Mouse (Mus musculus) forebrain, embryonic 15.5 days (tissue): Measurements from ENCODE around the gene Gpr27. TPM values are rescaled to one million over a fixed set of nuclear protein-coding genes. Genes with fewer than 3 reads are reported as not detected.

ENCODE experiments used
- ATAC-seq: fragments of 200-750 bp; cut with Nextera tagmentation; replicated peaks from 2 replicates; pipeline ENCODE4 v1.8.0; 2017; ENCODE audit warnings: mild to moderate bottlenecking, moderate TSS enrichment, moderate library complexity
- H3K27ac ChIP-seq: fragments of 300-500 bp; sonication (generic); replicated peaks from 2 replicates; pipeline ENCODE4 v1.5.1; 2015; ENCODE audit warnings: mild to moderate bottlenecking, inconsistent platforms
- H3K27me3 ChIP-seq: fragments of 300-500 bp; sonication (generic); 2 replicates; pipeline ENCODE4 v1.6.1; 2015; ENCODE audit warnings: inconsistent platforms
- H3K36me3 ChIP-seq: fragments of 300-500 bp; sonication (generic); 2 replicates; pipeline ENCODE4 v1.6.1; 2015; ENCODE audit warnings: mild to moderate bottlenecking, inconsistent platforms
- H3K4me1 ChIP-seq: fragments of 300-500 bp; sonication (generic); 2 replicates; pipeline ENCODE4 v1.6.1; 2015; ENCODE audit warnings: inconsistent platforms
- H3K4me2 ChIP-seq: fragments of 300-500 bp; sonication (generic); replicated peaks from 2 replicates; pipeline ENCODE4 v1.6.1; 2015; ENCODE audit warnings: mild to moderate bottlenecking, inconsistent platforms
- H3K4me3 ChIP-seq: fragments of 300-500 bp; sonication (generic); 2 replicates; pipeline ENCODE4 v1.5.1; 2015; ENCODE audit warnings: mild to moderate bottlenecking, inconsistent platforms
- H3K9ac ChIP-seq: fragments of 300-500 bp; sonication (generic); replicated peaks from 2 replicates; pipeline ENCODE4 v1.6.1; 2015; ENCODE audit warnings: mild to moderate bottlenecking, inconsistent platforms
- H3K9me3 ChIP-seq: fragments of 300-500 bp; sonication (generic); 2 replicates; pipeline ENCODE4 v1.6.1; 2016; ENCODE audit warnings: inconsistent platforms
- WGBS: fragments of 180-500 bp; shearing (Covaris S2); methylation state at CpG from one replicate; pipeline ENCODE4 v1.1.7; 2015; ENCODE audit warnings: mixed read lengths; 5-methylcytosine and 5-hydroxymethylcytosine counted together
- polyA plus RNA-seq: library from polyadenylated mRNA; unstranded; fragments of >200 nt; fragmentation: Nextera tagmentation; extraction: Ambion mirVana; gene quantifications from 2 replicates; pipeline ENCODE4 v1.2.1, GENCODE M21; 2015

Gpr27 gene
- polyA plus RNA-seq, 1 experiment from 2014 or later: 24.2 TPM

- Histone ChIP-seq H3K9me3 (no peaks in the 10 kb centered on the region), H3K4me3 (no peak overlapping the region), H3K27ac (no peak overlapping the region), H3K36me3 (no peaks in the 10 kb centered on the region), H3K4me2 (no peak overlapping the region), H3K27me3 (no peaks in the 10 kb centered on the region), H3K9ac (no peak overlapping the region), H3K4me1 (no peaks in the 10 kb centered on the region)
- 95% methylated on average over 5 of the region's 5 CpGs for WGBS
- no peak for ATAC-seq
Observed at GRCm38 (mm10) chr6:99683974-99684373, 8.5 kb upstream of the Gpr27 start.

GRCm38 (mm10) chr6:99684899-99685298 lies 7.6 kb upstream of the Gpr27 start:
- 60% methylated on average over 5 of the region's 5 CpGs for WGBS
- Histone ChIP-seq H3K36me3 (no peaks in the 10 kb centered on the region), H3K4me3 (no peak overlapping the region), H3K27me3 (no peaks in the 10 kb centered on the region), H3K27ac (no peak overlapping the region), H3K4me1 (no peaks in the 10 kb centered on the region), H3K4me2 (no peak overlapping the region), H3K9me3 (no peaks in the 10 kb centered on the region), H3K9ac (no peak overlapping the region)
- ATAC-seq: no peak

- H3K4me1 ChIP-seq: peaks cover 11% of the 10 kb centered on the region
- peaks cover 4% of the 10 kb centered on the region; the same call in 1 of the 2 replicates for H3K27me3 ChIP-seq
- H3K4me2 ChIP-seq: no peak overlapping the region
- H3K27ac ChIP-seq: no peak overlapping the region
- H3K4me3 ChIP-seq: no peak overlapping the region
- no peak overlapping the region for H3K9ac ChIP-seq
- no peaks in the 10 kb centered on the region for H3K9me3 ChIP-seq
- H3K36me3 ChIP-seq: no peaks in the 10 kb centered on the region
- no peak for ATAC-seq
- 88% methylated on average over 6 of the region's 6 CpGs for WGBS
Observed at GRCm38 (mm10) chr6:99688513-99688912, 4.0 kb upstream of the Gpr27 start.

- Histone ChIP-seq H3K4me2 (peak overlapping the region; percentile 87), H3K36me3 (no peaks in the 10 kb centered on the region), H3K27me3 (peaks cover 10% of the 10 kb centered on the region; the same call in 1 of the 2 replicates), H3K4me1 (peaks cover 29% of the 10 kb centered on the region), H3K9me3 (no peaks in the 10 kb centered on the region), H3K27ac (peak overlapping the region; percentile 88), H3K4me3 (peak overlapping the region; percentile 61), H3K9ac (peak overlapping the region; percentile 78)
- WGBS: 6% methylated on average over 25 of the region's 25 CpGs
- ATAC-seq: peak; percentile 36
Observed at GRCm38 (mm10) chr6:99691666-99692205, 743 bp upstream of the Gpr27 start.

GRCm38 (mm10) chr6:99692916-99693841 lies 700 bp downstream of the Gpr27 start:
- peak overlapping the region; percentile 87 for H3K4me2 ChIP-seq
- H3K4me3 ChIP-seq: peak overlapping the region; percentile 61
- peaks cover 10% of the 10 kb centered on the region; the same call in 1 of the 2 replicates for H3K27me3 ChIP-seq
- no peaks in the 10 kb centered on the region for H3K36me3 ChIP-seq
- under 1% methylated on average over 105 of the region's 110 CpGs for WGBS
- H3K27ac ChIP-seq: peak overlapping the region; percentile 88
- ATAC-seq: 0 out of 2 replicates have a peak, but pooled peaks have one; percentile 17
- H3K9me3 ChIP-seq: no peaks in the 10 kb centered on the region
- peak overlapping the region; percentile 78 for H3K9ac ChIP-seq
- H3K4me1 ChIP-seq: peaks cover 29% of the 10 kb centered on the region

GRCm38 (mm10) chr6:99700484-99700883 lies 8.0 kb downstream of the Gpr27 start:
- peak; percentile 56 for ATAC-seq

GRCm38 (mm10) chr6:99711576-99712101 lies 19.2 kb downstream of the Gpr27 start:
- H3K4me3 ChIP-seq: no peak overlapping the region
- no peak overlapping the region for H3K27ac ChIP-seq
- no peaks in the 10 kb centered on the region for H3K4me1 ChIP-seq
- no peak for ATAC-seq
- no peaks in the 10 kb centered on the region for H3K27me3 ChIP-seq
- 75% methylated on average over 11 of the region's 11 CpGs for WGBS
- no peak overlapping the region for H3K9ac ChIP-seq
- no peaks in the 10 kb centered on the region for H3K9me3 ChIP-seq
- no peaks in the 10 kb centered on the region for H3K36me3 ChIP-seq
- no peak overlapping the region for H3K4me2 ChIP-seq

More at GRCm38 (mm10) chr6:99700484-99700883, 8.0 kb downstream of the Gpr27 start:
- Histone ChIP-seq H3K9ac (no peak overlapping the region), H3K36me3 (no peaks in the 10 kb centered on the region), H3K9me3 (no peaks in the 10 kb centered on the region), H3K4me2 (no peak overlapping the region), H3K4me1 (peaks cover 11% of the 10 kb centered on the region), H3K4me3 (no peak overlapping the region), H3K27ac (no peak overlapping the region), H3K27me3 (no peaks in the 10 kb centered on the region)
- 37% methylated on average over 3 of the region's 3 CpGs for WGBS

- no peaks in the 10 kb centered on the region for H3K9me3 ChIP-seq
- H3K4me1 ChIP-seq: no peaks in the 10 kb centered on the region
- H3K36me3 ChIP-seq: no peaks in the 10 kb centered on the region
- no peak for ATAC-seq
- H3K27ac ChIP-seq: no peak overlapping the region
- H3K4me2 ChIP-seq: no peak overlapping the region
- no peak overlapping the region for H3K4me3 ChIP-seq
- H3K9ac ChIP-seq: no peak overlapping the region
- WGBS: 66% methylated on average over 5 of the region's 5 CpGs
- no peaks in the 10 kb centered on the region for H3K27me3 ChIP-seq
Observed at GRCm38 (mm10) chr6:99713256-99713655, 20.8 kb downstream of the Gpr27 start.

- Histone ChIP-seq H3K4me2 (no peak overlapping the region), H3K27ac (no peak overlapping the region), H3K4me3 (no peak overlapping the region), H3K9me3 (no peaks in the 10 kb centered on the region), H3K27me3 (no peaks in the 10 kb centered on the region), H3K4me1 (no peaks in the 10 kb centered on the region), H3K36me3 (no peaks in the 10 kb centered on the region), H3K9ac (no peak overlapping the region)
- ATAC-seq: no peak
- WGBS: 63% methylated on average over 6 of the region's 6 CpGs
Observed at GRCm38 (mm10) chr6:99715191-99715590, 22.7 kb downstream of the Gpr27 start.

GRCm38 (mm10) chr6:99715913-99716312 lies 23.4 kb downstream of the Gpr27 start:
- H3K27ac ChIP-seq: no peak overlapping the region
- no peak for ATAC-seq
- 77% methylated on average over 5 of the region's 6 CpGs for WGBS
- H3K9me3 ChIP-seq: no peaks in the 10 kb centered on the region
- no peak overlapping the region for H3K4me3 ChIP-seq
- H3K9ac ChIP-seq: no peak overlapping the region
- no peak overlapping the region for H3K4me2 ChIP-seq
- no peaks in the 10 kb centered on the region for H3K4me1 ChIP-seq
- H3K36me3 ChIP-seq: no peaks in the 10 kb centered on the region
- no peaks in the 10 kb centered on the region for H3K27me3 ChIP-seq

- no peak for ATAC-seq
- Histone ChIP-seq H3K4me3 (no peak overlapping the region), H3K27me3 (peaks cover 13% of the 10 kb centered on the region), H3K27ac (no peak overlapping the region), H3K9ac (no peak overlapping the region), H3K4me2 (no peak overlapping the region), H3K9me3 (no peaks in the 10 kb centered on the region), H3K4me1 (peaks cover 7% of the 10 kb centered on the region), H3K36me3 (no peaks in the 10 kb centered on the region)
- 88% methylated on average over 9 of the region's 9 CpGs for WGBS
Observed at GRCm38 (mm10) chr6:99721032-99721431, 28.6 kb downstream of the Gpr27 start.

GRCm38 (mm10) chr6:99722390-99722789 lies 29.9 kb downstream of the Gpr27 start:
- Histone ChIP-seq H3K4me1 (peaks cover 19% of the 10 kb centered on the region), H3K9me3 (no peaks in the 10 kb centered on the region), H3K4me2 (no peak overlapping the region), H3K36me3 (no peaks in the 10 kb centered on the region), H3K9ac (no peak overlapping the region), H3K27me3 (peaks cover 20% of the 10 kb centered on the region), H3K4me3 (no peak overlapping the region), H3K27ac (no peak overlapping the region)
- no peak for ATAC-seq
- WGBS: 90% methylated on average over 9 of the region's 9 CpGs
